Mouse (Mus musculus) embryonic fibroblast, embryonic 13.5 days (primary cell): ENCODE measurements around the gene Rheb. TPM values are rescaled to one million over a fixed set of nuclear protein-coding genes. Genes with fewer than 3 reads are reported as not detected.
"Not testable (repeated sequence)": the region's sequence is repeated elsewhere in the genome, so short reads cannot be mapped to it uniquely, and the experiment has no call there.

Source experiments
- H3K27ac ChIP-seq: 2 replicates; pipeline ENCODE4 v1.5.1; 2012; ENCODE audit warnings: low read length, control low read depth, inconsistent platforms; ENCODE audit not compliant: insufficient read depth
- H3K4me1 ChIP-seq: 2 replicates; pipeline ENCODE4 v1.6.1; 2011; ENCODE audit warnings: low read length; ENCODE audit not compliant: control insufficient read depth, insufficient read depth
- H3K4me3 ChIP-seq: 2 replicates; pipeline ENCODE4 v1.5.1; 2011; ENCODE audit warnings: mild to moderate bottlenecking, control low read depth, low read length; ENCODE audit not compliant: insufficient read depth
- CTCF ChIP-seq: IDR thresholded peaks from 2 replicates; pipeline ENCODE4 v1.5.1; 2011; ENCODE audit warnings: mild to moderate bottlenecking, control low read depth, low read length, moderate library complexity, borderline replicate concordance; ENCODE audit not compliant: insufficient read depth
- POLR2A ChIP-seq: IDR thresholded peaks from 2 replicates; pipeline ENCODE4 v1.6.1; 2011; ENCODE audit warnings: low read depth, mild to moderate bottlenecking, control low read depth, low read length, moderate library complexity
- polyA plus RNA-seq: library from polyadenylated mRNA; stranded (reverse); fragments of >200 nt; gene quantifications from 2 replicates; pipeline ENCODE4 v1.2.4, GENCODE M21; 2011; ENCODE audit warnings: low read depth; ENCODE audit not compliant: missing spikeins, insufficient read length

The Rheb gene
- polyA plus RNA-seq, 1 experiment, result 150 TPM

DNA sequence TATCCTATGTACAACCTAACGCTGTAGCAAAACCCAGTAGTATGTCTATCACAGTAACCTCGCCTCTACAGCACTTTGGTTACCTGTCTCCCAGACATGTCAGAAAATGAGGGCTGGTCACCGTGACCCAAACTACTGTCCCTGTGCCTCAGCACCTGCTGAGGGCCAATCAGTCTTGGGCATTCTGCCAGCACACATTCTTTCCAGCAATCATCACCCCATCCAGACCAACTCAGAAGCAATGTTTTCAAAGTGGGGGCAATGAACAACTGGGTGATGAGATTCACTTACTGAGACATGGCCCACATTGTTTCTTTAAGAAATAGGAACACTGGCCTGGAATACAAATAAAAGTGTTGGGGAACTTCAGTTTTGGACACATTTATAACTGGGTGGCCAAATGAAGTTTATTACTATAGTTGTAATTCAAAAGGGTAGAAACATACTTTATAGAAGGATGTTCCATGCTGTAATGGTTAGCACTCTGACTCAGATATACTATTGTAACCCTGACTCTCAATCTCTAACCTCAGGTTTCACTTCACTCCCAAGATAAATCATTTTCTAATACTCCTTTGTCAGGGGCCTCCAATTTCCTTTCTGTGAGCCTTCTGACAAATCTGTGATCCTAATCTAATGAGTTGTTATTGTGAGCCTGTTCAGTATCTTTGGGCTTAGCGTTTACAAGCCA, 16.9 kb downstream of the Rheb start:
- Histone ChIP-seq H3K4me3 (no peak overlapping the region), H3K27ac (0 out of 2 replicates have a peak overlapping the region, but pooled peaks have one; percentile 29), H3K4me1 (peaks cover 36% of the 10 kb centered on the region)
- no peak for TF ChIP-seq POLR2A
- no peak for TF ChIP-seq CTCF

DNA sequence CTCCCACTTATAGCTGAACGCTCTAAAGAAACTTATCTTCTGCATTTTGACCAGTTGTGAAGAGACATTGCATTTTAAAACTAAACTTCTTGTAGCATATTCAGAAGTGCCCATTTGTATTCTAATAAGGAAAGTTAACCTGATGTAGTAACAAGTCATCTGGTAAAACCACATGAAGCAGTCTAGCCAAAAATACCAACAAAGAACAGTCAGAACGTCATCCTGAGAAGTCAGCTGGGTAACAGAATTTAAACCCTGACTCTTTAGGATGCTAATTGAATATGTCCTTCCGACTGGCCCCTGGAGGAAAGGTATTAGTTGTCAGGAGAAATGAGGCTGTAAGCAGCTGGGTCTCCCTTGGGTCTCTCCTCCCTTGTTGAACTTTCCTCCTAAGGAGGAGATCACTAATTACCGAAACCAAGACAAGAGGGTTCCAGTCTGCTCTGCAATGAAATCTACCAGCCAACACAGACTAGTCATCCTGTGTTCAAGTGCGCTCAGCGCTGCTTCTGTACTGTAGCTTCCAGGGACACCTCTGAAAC, 18.5 kb downstream of the Rheb start:
- peak overlapping the region; percentile 9; the same call in 1 of the 2 replicates for H3K27ac ChIP-seq
- no peak overlapping the region for H3K4me3 ChIP-seq
- peaks cover 39% of the 10 kb centered on the region for H3K4me1 ChIP-seq
- TF ChIP-seq POLR2A, result no peak

DNA sequence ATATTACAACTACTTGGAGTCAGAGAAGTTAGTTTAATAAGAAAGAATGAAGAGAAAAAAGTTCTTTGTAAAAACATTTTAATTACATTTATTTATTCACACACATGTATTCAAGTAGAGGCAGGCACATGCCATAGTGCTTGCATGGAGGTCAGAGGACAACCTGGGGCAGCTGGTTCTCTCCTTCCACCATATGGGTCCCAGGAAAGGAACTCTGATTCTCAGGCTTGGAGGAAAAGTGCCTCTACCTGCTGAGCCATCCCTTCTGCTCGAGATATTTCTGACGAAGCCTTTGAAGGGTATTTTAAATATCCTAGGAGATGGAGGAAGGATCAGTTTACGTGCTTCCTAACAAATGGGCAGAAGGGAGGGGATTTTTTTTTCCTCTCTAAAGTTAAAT, 19.6 kb downstream of the Rheb start:
- peaks cover 35% of the 10 kb centered on the region for H3K4me1 ChIP-seq
- no peak overlapping the region for H3K27ac ChIP-seq
- no peak overlapping the region for H3K4me3 ChIP-seq
- TF ChIP-seq CTCF (no peak), POLR2A (no peak)

DNA sequence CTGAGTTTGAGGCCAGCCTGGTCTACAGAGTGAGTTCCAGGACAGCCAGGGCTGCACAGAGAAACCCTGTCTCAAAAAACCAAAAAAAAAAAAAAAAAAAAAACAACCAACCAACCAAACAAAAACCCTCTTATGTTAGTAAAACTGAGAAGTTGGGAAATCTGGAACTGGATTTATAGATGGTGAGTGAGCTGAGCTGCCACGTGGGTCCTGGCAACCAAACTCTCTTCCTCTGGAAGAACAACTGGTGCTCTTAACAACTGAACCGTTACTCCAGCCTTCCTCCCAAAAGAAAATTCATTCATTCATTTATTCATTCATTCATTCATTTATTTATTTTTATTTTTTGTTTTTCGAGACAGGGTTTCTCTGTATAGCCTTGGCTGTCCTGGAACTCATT, 20.2 kb downstream of the Rheb start:
- Histone ChIP-seq H3K27ac (0 out of 2 replicates have a peak overlapping the region, but pooled peaks have one; percentile 19), H3K4me1 (peaks cover 31% of the 10 kb centered on the region)
- not testable (repeated sequence) for H3K4me3 ChIP-seq

DNA sequence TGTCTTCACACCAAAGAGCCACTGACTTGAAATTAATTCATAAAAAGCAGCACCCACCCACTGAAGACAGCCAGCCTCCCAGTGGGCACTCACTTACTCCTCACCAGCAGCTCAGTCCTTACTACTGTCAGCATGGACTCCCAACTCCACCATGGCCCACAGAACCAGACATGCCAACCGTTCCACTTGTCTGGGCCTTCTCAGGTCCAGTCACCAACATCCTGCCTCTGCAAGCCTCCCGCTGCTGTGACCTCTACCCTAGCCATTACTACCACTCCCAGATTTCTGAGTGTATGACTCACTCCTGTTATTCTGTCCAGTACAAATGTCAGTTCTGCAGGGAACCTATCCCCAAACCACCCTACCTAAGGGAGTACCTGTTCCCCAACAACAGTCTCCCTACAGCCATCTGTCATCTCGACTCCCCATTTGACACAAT, 21.0 kb downstream of the Rheb start:
- Histone ChIP-seq H3K4me3 (no peak overlapping the region), H3K27ac (peak overlapping the region; percentile 64), H3K4me1 (peaks cover 26% of the 10 kb centered on the region)
- TF ChIP-seq CTCF (no peak), POLR2A (no peak; the same call in 1 of the 2 replicates)

DNA sequence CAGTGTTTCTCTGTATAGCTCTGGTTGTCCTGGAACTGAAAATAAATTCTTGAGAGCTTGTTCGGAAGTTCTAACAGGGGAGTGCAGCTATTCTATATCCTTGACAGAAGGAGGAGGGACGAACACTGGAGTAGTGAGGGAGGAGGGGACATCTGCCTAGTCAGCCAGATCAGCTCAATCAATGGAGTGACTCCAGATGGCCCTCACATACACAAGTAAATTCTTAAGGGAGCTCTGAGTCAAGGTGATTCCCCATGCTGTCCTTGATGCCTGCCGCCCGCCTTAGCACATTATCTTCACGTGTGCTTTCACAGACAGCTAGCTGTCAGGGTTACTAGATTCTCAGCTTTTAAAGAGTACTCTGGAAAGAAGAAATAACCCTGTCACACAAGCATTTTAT, 21.8 kb downstream of the Rheb start:
- no peak for TF ChIP-seq CTCF
- TF ChIP-seq POLR2A, result no peak
- Histone ChIP-seq H3K27ac (peak overlapping the region; percentile 64; the same call in 1 of the 2 replicates), H3K4me3 (no peak overlapping the region), H3K4me1 (peaks cover 21% of the 10 kb centered on the region)

DNA sequence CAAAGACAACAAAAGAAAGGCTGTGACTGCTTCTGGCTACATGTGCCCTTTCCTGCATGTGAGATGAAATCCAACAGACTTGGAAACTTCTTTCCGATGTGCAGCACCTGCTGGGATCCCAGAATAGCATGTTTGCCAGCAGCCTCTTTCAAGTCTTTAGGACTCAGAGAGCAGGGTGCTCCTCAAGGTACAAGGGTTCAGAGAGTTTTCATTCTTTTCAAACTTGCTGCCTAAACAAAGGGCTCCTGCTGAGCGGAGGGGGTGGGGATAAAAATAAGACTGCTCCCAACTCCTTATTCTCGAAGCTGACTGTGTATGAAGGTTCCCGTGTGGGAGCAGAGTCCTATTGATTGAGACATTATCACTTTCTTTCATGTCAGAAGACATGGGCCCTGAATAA, 25.2 kb downstream of the Rheb start:
- H3K27ac ChIP-seq, result no peak overlapping the region
- peaks cover 18% of the 10 kb centered on the region for H3K4me1 ChIP-seq
- no peak overlapping the region for H3K4me3 ChIP-seq
- no peak for TF ChIP-seq CTCF
- TF ChIP-seq POLR2A, result no peak

DNA sequence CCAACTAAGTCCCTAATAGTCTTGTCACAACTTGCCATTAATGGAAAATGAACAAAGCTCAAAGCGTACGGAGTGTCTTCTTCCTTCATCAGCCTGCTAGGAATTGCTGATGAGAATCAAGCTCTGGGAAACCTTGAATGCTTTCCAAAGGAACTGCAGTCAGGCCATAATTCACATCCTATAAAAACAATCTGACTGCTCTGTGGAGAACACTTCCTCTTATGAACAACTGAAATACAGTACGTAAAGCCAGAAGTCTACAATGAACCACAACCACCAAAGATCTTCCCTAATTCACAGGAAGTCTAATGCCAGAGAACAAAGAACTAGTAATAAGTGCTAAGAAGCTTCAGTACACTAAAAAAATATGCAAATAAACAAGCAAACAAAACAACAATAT, 28.5 kb downstream of the Rheb start:
- TF ChIP-seq POLR2A (no peak), CTCF (no peak)
- Histone ChIP-seq H3K4me3 (no peak overlapping the region), H3K4me1 (peaks cover 6% of the 10 kb centered on the region; the same call in 1 of the 2 replicates), H3K27ac (no peak overlapping the region)

DNA sequence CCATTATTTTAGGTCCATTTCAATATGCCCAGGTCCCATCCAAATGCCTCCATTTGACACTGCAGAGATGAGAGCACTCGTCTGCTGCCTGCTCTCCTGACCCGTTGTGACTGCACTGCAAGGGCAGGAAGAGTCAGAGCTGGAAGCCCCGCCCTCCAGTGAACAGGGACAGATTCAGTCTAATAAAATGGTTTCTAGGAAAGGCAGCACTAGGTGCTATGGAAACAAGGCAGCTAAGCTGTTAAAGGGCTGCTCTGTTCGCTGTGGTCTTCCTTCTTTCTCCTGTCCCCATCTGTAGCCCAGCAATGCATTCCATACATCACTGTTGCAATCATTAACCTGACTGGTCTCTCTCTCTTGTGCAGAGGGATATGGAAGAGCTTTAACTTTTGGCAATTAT, 29.4 kb downstream of the Rheb start:
- H3K27ac ChIP-seq, result no peak overlapping the region
- TF ChIP-seq POLR2A (no peak), CTCF (no peak)
- no peak overlapping the region for H3K4me3 ChIP-seq

DNA sequence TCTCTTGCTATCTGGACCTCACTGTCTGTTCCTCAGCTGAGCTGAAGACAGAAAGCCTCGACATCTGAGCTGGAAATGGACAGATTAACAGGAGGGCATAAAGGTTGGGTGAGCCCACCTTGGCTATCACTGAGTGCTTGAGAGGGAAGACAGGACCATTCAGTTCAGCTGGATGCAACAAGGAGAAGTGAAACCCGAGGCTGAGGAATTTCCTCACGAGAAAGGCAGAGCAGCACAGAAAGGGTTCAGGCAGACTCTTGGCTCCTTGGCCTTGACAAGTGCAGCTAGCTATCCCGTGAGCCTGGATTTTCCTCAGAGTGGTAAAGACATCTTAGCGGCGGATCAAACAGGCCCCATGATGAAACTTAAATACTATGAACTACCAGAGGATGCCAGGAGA, 37.2 kb downstream of the Rheb start:
- Histone ChIP-seq H3K4me3 (no peak overlapping the region), H3K27ac (no peak overlapping the region), H3K4me1 (no peaks in the 10 kb centered on the region)
- no peak for TF ChIP-seq POLR2A
- TF ChIP-seq CTCF, result no peak

More for the DNA sequence above, 29.4 kb downstream of the Rheb start:
- peaks cover 6% of the 10 kb centered on the region; the same call in 1 of the 2 replicates for H3K4me1 ChIP-seq

DNA sequence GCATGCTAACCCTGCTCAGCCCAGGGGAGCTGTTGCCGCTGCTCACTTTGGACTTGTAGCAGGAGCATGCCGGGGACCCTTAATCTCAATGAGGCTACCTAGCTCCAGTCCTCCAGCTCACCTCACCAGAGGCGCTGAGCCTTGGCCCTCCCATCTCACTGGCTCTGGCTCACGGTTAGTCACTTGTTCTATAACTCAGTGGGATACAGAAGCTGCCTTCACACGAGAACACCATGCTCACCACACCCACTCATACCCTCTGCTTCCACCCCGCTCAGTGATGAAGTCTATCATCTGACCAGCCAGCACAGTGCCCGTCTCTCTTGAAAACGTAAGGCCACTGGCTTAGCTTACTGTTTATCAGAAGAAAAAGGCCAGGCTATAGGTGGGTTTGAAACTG, 37.8 kb downstream of the Rheb start:
- Histone ChIP-seq H3K27ac (no peak overlapping the region), H3K4me1 (no peaks in the 10 kb centered on the region), H3K4me3 (no peak overlapping the region)
- TF ChIP-seq CTCF (no peak), POLR2A (no peak)
